Mouse (Mus musculus) A20 (cell line): ENCODE measurements at regions not wholly inside any gene's neighbourhood (a gene's known extent, or its start where the extent isn't known, plus 50 kb on each side); places are given as distances from the start of the nearest gene placed in this dataset.

Source experiments
- DNase-seq: peaks from one replicate; pipeline ENCODE4 v3.0.0-alpha.2; 2011; ENCODE audit warnings: low read depth, low spot score

DNA sequence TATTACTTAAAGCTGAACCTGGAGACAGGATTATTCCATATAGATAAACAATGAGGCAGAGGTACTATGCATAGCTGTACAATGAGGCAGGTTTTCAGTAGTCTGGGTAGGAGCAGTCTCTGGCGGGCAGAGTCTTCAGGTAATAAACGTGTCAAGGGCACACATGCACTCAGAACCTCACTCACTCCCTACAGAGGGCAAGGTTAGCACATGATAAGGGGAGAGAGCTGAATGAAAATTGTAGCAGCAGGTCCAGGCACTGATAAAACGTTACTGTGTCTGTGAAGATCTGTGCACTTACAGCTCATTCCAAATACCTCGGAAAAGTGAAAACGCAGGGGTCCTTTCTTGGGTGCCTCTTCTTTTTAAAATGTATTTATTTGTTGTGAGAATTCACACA, 120.9 kb upstream of the Itga4 start:
- no peak for DNase-seq

DNA sequence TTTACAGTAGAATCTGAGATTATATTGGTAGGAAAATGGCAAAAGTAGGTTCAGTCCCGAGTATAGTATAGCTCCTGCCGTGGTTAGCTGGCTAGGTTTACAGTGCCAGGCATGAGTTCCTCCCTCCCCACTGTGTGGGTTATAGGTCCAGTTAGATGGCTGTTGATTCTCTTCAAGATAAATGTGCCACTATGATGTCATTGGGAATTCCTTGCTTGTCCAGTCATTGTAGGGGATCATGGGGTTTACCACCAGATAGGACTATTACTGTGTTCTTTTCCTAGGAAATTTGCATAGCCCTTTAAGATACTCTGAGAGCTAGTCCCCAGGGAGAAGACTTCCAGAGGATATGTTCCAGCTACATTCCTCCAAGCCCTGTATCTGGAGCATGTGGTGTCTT, 119.2 kb upstream of the Itga4 start:
- DNase-seq, result no peak

DNA sequence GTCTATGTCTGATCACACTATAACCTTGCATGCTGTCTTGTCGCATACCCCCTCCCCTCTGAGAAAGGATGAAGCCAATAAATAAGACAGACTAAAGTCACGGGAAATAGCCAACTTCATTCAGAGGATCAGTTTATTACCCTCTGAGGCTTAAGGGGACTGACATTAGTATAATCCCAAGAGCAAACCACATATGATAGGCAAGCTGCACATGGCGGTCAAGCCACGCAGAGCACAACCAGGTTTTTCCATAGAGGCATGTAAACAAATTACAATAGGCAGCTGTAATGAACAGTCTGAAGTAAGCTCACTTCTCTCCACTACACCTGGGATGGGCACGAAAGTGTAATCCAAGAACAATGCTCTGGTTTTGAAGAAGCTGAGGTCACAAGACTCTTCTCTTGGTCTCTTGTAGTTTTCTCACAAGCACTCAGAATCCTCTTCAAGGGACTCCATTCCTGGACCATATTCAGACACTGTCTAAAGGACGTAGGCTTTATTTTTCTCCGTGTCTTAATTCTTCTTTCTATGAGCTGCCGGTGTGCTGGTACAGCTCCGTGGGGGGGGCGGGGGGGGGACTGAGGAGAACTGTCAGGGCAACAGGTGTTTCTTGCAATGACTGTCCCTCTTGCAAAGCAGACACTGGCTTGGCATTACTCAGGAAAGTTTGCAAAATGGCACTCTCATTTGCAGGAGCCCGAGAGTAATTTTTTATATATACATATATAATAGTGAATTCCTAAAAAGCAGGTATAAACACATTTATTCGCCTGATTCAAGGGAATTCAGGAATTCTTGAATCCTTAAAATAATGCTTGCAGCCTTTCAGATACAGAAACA, 118.4 kb upstream of the Itga4 start:
- no peak for DNase-seq

DNA sequence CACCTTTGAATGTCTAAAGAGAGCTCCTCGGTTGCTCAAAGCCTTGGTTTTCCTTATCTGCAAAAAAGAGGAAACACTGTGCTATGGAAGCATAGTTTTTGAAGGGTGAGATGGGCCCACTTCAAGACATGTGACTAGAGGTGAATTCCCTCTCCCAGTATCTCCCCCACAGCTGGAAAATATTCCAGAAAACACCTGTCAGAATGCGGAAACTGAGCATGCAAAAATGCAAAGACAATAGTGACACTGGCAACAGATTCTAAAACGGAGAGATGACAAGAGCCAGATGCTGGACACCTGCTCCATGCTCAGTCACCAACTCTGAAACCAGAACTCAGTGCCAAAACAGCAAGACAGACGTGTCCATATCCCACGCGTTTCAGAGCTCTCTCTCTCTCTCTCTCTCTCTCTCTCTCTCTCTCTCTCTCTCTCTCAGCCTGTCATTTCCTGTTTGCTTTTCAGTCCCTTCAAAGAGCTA, 117.5 kb upstream of the Itga4 start:
- peak; percentile 14 for DNase-seq

DNA sequence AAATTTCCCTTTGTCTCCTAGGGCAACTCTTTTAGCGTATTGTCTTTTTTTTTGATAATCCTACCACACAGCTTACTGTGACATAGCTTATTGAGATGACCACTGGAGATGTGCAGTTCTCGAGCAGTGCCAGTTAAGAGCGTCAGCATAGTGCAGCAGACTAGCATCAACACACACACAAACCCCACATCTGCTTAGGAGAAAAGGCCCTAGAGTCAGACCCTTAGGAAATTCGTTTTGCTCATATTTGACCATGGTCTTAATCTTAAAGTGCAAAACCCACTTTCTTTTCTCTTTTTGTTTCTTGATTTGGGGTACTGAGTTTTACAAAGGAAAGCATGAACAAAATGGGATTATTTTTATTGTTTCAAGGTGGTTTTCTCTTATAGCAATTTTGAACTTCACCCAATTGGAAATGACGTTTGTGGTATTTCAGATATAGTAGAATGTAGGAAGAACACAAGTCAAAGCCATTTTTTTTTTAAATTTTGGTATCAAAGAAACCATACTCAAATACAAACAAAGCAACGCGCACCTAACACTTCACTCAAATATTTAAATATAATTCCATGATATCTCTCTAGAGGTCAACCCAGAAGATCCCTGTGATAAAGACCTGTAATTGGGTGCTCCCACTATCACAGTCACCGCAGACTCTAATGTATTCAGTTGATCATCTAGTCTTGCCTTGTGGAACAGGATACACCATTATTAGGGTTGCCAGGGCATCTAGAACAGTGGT, 116.7 kb upstream of the Itga4 start:
- DNase-seq, result no peak

DNA sequence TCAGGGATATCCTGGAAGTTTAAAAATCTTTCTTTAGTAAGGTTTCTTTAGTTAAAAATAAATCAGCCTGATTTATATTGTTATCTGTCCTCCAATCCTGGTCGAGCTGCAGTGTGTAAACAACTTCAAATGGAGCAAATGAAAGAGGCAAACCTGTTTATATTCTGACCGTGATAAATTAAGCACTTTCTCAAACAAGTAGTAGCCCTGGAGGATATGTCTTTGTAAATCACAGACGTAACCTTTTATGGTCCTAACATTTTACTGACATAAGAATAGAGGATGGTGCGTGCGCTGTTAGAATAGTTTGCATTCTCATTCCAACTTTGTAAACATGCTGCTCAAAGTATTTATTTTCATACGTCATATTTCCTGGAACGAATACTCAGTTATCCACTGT, 113.3 kb upstream of the Itga4 start:
- no peak for DNase-seq

DNA sequence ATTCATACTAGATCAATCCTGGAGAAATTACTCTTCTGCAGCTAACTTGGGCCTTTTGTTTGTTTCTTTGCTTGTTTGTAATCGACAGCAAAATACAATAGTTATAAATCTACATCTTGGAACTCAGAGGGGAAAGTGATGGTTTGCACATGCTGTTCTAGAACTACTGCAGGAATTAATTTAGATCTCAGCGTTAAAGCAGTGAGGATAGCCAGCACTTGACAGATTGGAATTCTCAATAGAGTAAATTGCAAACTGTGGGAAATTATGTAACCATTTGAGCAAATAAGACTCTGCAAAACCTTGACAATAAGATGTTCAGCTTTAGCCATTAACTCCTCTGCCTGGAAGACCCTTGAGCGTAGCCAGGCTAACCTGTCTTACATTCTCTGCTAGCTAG, 112.0 kb upstream of the Itga4 start:
- no peak for DNase-seq

DNA sequence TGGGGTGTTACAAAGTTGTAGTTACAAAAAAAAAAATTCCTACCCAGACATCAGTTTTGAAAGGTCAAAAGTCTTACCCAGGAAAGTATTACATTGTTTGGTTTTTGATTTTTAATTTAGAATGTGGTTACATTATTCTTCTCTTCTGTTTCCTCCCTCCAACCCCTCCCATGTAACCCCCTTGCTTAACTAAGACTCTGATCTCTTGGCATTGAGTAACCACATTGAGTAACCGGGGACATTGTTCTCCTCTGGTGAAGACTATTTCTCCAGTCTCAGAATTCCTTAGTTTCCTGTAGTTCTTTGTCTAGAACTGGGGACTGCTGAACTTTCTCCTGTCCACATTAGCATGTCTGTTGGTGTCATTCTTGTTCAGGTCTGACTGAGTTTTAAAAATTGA, 109.3 kb upstream of the Itga4 start:
- DNase-seq, result no peak

DNA sequence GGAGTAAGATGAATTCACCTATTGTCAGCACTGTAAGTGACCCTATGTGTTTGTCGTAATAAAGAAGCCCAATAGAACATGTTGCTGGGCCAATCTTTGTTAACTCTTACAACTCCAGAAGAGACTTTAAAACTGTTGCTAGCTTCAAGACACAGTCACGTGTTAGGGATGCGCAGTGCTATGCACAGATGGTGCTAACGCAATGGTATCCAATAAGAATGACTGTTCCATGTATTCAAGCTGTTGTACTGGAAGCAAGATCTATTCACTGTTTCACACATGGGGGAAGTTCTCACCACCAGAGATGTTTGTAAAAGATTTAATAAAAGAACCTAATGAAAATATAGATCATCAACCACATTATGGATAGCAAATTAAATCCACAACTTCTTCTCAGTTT, 108.7 kb upstream of the Itga4 start:
- DNase-seq, result no peak

DNA sequence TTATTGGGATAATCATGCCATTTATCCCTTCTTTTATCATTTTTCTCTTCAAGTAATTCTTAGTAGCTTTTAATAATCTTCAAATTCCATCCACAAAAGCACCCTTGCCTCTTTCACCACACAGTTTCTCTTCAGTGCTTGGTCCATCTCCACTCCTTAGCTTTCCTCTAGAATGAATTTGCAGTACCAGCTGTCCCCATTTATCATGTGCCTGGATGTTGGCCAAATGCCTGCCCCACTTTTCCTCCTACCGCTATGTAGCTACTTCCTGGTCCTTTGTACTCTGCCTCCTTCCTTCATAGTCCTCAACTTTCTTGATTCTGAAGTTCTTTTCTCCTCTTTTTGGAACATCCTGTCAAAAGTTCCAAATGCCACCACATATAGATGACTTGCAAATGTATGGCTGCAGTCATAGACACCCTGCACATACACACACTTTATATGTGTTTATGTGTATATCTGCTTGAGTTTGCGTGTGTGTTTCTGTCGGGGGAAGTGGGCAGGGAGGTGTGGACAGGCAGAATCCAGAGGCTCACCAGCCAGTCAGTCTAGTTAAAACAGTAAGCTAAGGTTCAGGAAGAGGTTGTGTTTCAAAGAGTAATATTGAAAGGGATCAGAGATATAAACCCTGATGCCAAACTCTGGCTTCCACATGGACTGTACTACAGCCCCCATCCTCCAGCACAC, 106.1 kb upstream of the Itga4 start:
- DNase-seq, result no peak

DNA sequence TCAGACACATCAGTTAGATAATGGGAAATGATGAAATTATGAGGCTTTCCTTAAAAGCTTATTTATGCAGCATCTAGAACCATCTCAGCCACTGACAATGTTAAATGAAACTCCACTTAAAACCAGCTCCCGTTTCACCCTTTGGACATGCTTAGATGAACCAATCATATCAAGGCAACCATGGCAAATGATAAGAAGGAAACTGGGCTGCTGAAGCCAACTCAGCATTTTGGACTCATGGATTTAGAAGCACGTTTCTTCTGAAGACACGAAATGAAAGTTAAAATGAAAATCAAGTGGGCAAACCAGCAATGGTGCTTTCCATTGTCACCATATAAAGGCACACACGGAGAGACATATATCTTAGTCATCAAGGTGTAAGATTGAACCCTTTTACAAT, 103.6 kb upstream of the Itga4 start:
- DNase-seq, result no peak

DNA sequence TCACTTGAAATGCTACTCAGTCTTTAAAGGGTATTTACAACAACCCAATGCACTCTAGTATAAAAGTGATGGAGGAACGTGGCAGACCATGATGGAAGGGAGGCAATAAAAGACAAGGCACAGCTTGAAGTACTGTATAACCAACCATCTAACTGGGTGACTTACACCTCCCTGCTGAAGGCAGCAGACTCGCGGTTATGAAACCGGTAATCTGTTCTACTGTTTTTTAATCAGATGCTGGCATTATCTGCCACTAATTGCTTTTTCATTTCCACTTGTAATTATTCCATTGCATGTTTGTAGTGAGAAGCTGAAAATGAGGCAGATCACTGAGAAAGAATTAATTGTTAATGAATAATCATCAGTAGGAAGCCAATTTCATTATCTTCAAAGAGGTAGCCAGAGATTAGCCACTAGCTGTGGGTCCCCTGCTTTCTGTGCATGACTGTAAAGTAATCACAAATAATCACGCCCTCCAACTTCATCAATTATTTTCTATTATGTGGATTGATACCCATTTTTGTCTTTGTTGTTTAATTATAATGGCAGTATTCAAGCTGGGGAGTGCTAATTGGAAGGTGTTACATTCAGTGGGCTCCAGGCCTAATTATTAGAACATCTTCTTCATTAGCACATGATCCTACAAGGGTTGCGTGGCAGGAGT, 103.1 kb upstream of the Itga4 start:
- no peak for DNase-seq

DNA sequence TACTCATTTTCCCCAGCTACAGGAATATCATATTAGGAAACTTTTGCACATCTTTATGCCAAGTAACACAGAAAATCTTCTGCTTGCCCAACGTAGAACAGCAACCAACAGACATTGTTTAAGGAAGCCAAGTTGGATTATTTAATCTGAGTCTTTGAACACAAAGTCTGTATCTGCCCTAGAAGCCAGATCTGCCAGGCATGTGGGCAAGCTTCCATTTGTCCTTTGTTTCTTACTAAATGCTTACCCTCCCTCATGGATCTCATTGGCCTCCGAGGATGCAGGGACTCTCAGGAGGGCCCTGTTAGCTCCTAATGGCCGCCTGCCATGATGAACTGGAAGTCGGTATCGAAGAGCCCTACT, 102.5 kb upstream of the Itga4 start:
- no peak for DNase-seq

DNA sequence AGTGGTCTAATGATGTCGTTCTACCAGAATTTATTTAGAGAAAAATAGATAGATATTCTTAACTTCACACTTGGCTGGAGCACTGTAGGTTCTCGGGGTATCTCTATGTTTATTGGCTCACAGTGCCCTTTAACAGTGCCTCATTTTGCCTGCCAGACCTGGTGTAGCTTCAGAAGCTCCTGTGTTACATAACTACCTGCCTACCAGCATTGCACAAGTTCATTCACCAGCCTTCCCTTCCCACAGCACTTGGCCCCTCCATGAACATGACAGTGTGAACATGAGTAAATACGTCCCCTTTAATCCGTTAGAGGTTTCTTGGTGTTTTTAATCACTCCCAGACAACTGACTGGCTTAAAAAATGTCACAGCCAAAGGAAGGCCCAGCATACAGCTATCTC, 102.2 kb upstream of the Itga4 start:
- DNase-seq, result no peak

DNA sequence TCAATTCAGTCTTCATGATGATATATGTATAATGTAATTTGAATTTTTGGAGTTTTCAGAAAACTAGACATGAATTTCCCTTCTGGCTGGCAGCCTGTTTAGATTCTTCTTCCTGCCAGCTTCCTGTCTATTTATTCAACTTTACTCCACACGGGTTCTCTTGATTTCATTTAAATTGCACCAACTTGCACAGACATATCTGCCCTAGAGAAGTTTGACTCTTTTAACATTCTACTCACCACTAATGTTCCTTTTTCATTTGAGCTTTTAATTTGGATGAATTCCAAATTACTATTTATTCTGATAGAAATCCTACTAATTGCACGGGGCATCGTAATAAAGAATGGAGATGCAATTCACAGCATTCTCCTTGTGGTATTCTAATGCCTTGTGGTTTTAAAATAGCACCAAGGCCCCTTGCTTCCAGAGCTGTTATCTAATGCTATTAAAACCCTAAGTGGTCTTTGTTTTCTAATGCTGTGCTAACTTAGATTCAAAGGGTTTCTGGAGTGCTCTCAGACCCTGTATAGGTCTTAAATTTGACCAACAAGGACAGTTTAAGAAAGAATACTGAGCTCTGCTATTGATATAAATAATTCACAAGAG, 96.7 kb upstream of the Itga4 start:
- DNase-seq, result no peak

DNA sequence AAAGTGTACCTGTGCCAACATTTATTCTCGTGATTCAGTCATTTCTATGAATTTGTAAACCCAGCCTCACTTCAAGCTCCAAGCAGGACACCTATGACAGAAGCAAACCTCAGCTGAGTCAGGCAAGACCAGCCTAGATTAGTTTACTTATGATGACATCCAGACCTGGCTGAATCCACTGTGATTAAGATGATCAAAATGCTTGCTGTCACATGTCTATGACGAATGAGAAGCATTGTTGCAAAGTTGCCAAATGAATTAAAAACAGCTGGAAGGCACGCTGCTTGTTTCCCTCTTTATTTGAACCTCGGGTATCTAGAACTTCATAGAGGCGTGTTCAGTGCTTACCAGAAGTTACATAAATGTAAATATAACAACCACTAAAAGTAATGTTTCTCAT, 95.9 kb upstream of the Itga4 start:
- DNase-seq, result no peak

DNA sequence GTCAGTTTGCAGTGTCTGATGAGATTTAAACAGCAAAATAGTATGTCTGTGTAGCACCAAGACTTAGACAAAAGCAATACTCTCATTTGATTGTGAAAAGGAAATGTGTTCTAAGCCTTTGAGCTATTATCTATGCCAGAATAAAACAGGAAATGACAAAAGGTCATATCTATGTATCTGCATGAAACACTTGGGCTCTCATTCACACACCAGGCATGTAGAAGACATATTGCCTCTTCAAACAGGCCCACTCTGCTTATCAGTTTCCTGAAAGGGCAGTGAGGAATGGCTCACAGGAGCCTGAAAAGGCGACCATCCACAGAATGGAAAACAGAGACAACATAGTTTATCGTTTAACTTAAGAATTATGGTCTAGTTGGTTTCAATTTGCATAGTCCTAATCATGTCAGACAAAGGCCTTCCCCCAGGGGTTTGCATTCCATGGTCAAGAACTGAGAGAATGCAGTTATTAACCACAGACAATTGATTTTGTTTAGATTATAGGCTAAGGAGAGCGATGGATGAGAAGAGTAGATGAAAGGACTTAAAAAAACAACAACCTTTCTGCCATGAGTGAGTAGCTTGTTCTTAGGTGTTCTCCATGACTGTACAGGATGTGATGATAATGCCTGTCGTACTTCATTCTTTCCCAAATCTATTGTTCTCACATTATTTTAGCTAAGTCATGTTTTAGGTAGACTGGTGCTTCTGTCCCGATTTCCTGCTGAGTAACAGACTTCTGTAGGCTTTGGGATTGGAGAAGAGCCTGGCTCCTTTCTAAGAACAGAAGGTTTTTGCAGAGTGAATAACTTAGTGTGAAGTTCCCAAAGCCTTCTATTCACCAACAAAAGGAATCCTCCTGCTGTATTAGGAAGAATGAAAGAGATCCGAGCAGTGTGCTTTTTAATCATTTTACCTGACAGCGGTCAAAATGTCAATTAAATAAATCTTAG, 82.0 kb upstream of the Itga4 start:
- no peak for DNase-seq

DNA sequence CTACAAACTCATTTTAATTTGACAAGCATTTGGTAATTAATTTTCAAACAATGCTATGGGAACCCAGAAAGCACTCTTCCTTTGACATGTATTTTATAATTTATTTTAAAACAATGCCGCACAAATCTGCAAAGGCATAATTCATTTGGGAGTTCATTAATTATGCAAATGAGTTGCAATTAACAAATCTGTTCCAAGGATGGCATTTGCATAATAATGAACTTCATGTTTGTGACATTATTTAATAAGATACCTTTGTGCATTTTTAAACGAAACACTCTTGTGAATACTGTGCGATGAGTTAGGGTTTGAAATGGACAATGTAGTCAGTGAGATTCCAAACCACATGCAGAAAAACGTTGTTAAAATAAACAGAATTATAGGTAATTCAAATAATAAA, 80.9 kb upstream of the Itga4 start:
- no peak for DNase-seq

DNA sequence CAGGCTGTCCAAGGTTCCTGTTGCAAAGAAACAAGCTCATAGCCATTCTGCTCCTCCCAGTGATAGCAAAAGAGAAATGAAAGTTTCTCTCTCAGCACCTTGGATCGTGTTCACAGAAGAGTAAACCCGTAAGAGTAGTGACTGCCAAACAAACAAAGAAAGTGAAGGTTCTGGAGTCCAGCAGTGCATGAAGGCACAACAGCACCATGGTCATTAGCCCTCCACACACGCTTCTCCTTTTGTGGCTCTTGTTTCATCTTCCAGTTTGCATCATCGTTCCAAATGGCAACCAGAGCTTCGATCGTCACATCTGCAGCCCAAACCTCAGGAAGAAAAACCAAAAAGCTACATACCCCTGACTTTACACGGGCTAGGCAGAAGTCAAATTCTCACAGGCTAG, 74.4 kb upstream of the Itga4 start:
- DNase-seq, result peak; percentile 84

DNA sequence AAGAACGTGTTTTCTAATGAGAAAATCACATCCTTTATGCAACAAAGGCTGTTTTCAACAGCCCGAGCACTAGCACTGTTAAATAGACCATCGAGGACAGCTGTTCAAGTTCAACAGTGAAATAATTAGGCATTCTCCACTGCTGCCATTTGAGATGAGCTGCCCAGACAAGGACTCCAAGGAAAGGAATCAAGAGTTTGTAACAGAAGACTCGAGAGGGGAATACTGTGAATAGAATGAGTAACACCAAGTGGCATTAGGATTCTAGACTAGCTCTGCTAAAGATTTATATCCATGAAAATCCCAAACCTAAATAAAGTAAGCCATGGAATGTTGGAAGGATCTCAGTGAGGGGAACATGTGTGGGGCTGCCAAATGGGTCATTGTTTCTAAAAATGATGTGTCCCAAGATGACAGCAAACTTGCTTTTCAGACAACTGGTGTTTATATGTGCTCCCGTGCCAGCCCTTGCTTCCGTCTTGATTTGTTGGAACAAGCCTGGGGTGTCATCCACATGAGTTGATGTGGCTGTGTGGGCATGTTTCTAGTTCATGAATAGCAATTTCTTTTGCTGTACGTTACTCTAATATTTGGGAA, 72.1 kb upstream of the Itga4 start:
- DNase-seq, result no peak
